Mouse (Mus musculus): ENCODE measurements at regions not wholly inside any gene's neighbourhood (a gene's known extent, or its start where the extent isn't known, plus 50 kb on each side); places are given as distances from the start of the nearest gene placed in this dataset.

GRCm38 (mm10) chr5:73928691-73929090 is 139.5 kb downstream of the Usp46 start:
- DNase-seq (ENCODE audit: low spot score) = no peak

GRCm38 (mm10) chr5:73930205-73930604 is 138.0 kb downstream of the Usp46 start:
- DNase-seq (ENCODE audit: low spot score) = no peak

GRCm38 (mm10) chr5:73937799-73938198 is 130.4 kb downstream of the Usp46 start:
- DNase-seq (ENCODE audit: low spot score) = peak; percentile 69

GRCm38 (mm10) chr5:73938450-73938849 is 129.8 kb downstream of the Usp46 start:
- DNase-seq (ENCODE audit: low spot score) = peak; percentile 28

GRCm38 (mm10) chr5:73942950-73943349 is 125.3 kb downstream of the Usp46 start:
- no peak for DNase-seq (ENCODE audit: low spot score)

- no peak for DNase-seq (ENCODE audit: low spot score)
These were observed 122.6 kb downstream of the Usp46 start for GRCm38 (mm10) chr5:73945671-73946070.

GRCm38 (mm10) chr5:73946164-73946563 is 122.1 kb downstream of the Usp46 start:
- no peak for DNase-seq (ENCODE audit: low spot score)

GRCm38 (mm10) chr5:73948031-73948899 is 120.0 kb downstream of the Usp46 start:
- no peak for DNase-seq (ENCODE audit: low spot score)

All from embryo, embryonic 10 days (tissue).